Mouse (Mus musculus): ENCODE data around the gene Carns1.

DNA sequence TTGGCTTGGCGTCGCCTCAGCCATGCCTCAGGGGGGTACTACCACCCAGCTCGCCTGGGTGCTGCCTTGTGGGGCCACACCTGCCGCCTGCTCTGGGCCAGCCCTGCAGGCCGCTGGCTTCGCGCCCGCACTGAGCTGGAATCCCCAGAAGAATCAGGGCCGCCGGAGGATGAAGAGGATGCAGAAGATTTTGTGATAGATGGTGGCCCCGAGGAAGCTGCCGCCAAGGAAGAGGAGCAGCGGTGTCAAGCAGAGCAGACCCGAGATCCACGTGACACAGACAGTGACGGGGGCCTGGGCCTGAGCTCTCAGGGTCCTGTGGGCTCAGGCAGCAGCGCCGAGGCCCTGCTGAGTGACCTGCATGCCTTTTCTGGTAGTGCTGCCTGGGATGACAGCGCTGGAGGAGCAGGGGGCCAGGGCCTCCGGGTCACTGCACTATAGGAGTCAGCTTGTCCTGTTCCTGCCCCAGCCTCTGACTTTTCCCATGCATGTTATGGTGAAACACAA lies 19.2 kb downstream of the Carns1 start:
- TF ChIP-seq POLR2A (IDR thresholded peaks at IDR 0.05; ENCODE audit: low read depth, low read length) (no peak), CTCF (conservative IDR thresholded peaks at IDR 0.05 in 1 of 2, IDR thresholded peaks at IDR 0.05 in 1 of 2; ENCODE audit: low read depth in 2 of 2, low read length in 2 of 2) (no peak), USF1 (IDR thresholded peaks at IDR 0.05; ENCODE audit: low read depth, low read length) (peak; percentile 30; the same call in 1 of the 2 replicates), TBP (conservative IDR thresholded peaks at IDR 0.05; ENCODE audit: low read depth, low read length) (no peak), MEF2A (IDR thresholded peaks at IDR 0.05; ENCODE audit: borderline replicate concordance, low read depth, low read length) (no peak), TCF12 (IDR thresholded peaks at IDR 0.05; ENCODE audit: low read depth, low read length) (peak; percentile 30; the same call in 1 of the 2 replicates), ZC3H11A (IDR thresholded peaks at IDR 0.05; ENCODE audit: low read depth, low read length) (no peak), POLR2AphosphoS2 (IDR thresholded peaks at IDR 0.05; ENCODE audit: low read depth, low read length) (no peak; the same call in 1 of the 2 replicates), ZNF384 (IDR thresholded peaks at IDR 0.05; ENCODE audit: low read depth, low read length) (no peak), CHD1 (IDR thresholded peaks at IDR 0.05; ENCODE audit: low read depth, low read length) (no peak), MAZ (IDR thresholded peaks at IDR 0.05; ENCODE audit: low read depth, low read length) (0 out of 2 replicates have a peak, but pooled peaks have one; percentile 30)
